Mouse (Mus musculus) MEL (cell line): ENCODE results near the gene Stim1.

Source experiments
- CHD2 ChIP-seq: IDR thresholded peaks from 2 replicates; pipeline ENCODE4 v1.6.1; 2011; ENCODE audit warnings: low read length, improper control_type of control experiment
- CTCF ChIP-seq, 3 experiments: IDR thresholded peaks in 2 of 3; conservative IDR thresholded peaks in 1 of 3; 2 replicates each; pipeline ENCODE4 v1.5.1; 2011 to 2012; ENCODE audit warnings: low read length in 3 of 3, low read depth in 2 of 3, mild to moderate bottlenecking in 2 of 3, improper control_type of control experiment in 1 of 3, inconsistent platforms in 1 of 3, mixed read lengths in 1 of 3, moderate library complexity in 1 of 3; ENCODE audit not compliant: control insufficient read depth in 1 of 3, insufficient read depth in 1 of 3, poor library complexity in 1 of 3, severe bottlenecking in 1 of 3
- MAZ ChIP-seq: IDR thresholded peaks from 2 replicates; pipeline ENCODE4 v1.6.1; 2012; ENCODE audit warnings: low read depth, mild to moderate bottlenecking, inconsistent platforms, low read length, improper control_type of control experiment
- MXI1 ChIP-seq: IDR thresholded peaks from 2 replicates; pipeline ENCODE4 v1.6.1; 2011; ENCODE audit warnings: mild to moderate bottlenecking, low read depth, low read length, improper control_type of control experiment
- POLR2A ChIP-seq, 2 experiments: IDR thresholded peaks; 2 replicates each; pipeline ENCODE4 v1.6.1; 2011 to 2012; ENCODE audit warnings: low read length in 2 of 2, mild to moderate bottlenecking in 2 of 2, control low read depth in 1 of 2, improper control_type of control experiment in 1 of 2, low read depth in 1 of 2, moderate library complexity in 1 of 2; ENCODE audit not compliant: control insufficient read depth in 1 of 2, insufficient read depth in 1 of 2, poor library complexity in 1 of 2
- POLR2AphosphoS2 ChIP-seq: IDR thresholded peaks from 2 replicates; pipeline ENCODE4 v1.6.1; 2011; ENCODE audit warnings: low read length, improper control_type of control experiment
- POLR2AphosphoS5 ChIP-seq: IDR thresholded peaks from 2 replicates; pipeline ENCODE4 v1.6.1; 2012; ENCODE audit warnings: low read depth, borderline replicate concordance, mild to moderate bottlenecking, inconsistent platforms, low read length, moderate library complexity, mixed read lengths

- TF ChIP-seq CTCF (IDR thresholded peaks at IDR 0.05 in 2 of 3, conservative IDR thresholded peaks at IDR 0.05 in 1 of 3; ENCODE audit: control insufficient read depth in 1 of 3, insufficient read depth in 1 of 3, low read depth in 2 of 3, low read length in 3 of 3, poor library complexity in 1 of 3, severe bottlenecking in 1 of 3) (no peak), MAZ (no peak), POLR2AphosphoS5 (no peak), POLR2AphosphoS2 (no peak), CHD2 (no peak), POLR2A (IDR thresholded peaks at IDR 0.05; ENCODE audit: control insufficient read depth in 1 of 2, insufficient read depth in 1 of 2, low read depth in 1 of 2, low read length in 2 of 2, poor library complexity in 1 of 2) (no peak), MXI1 (no peak)
Observed at GRCm38 (mm10) chr7:102292228-102292627, 24.6 kb downstream of the Stim1 start.
